Mouse (Mus musculus) testis, adult 2 months (tissue): ENCODE data around the gene Slc43a1.

Experiments
- CTCF ChIP-seq: fragments of 200-500 bp; IDR thresholded peaks from 2 replicates; pipeline ENCODE4 v1.5.1; 2012; ENCODE audit warnings: low read depth, mild to moderate bottlenecking, inconsistent platforms, low read length, moderate library complexity; ENCODE audit not compliant: control insufficient read depth, insufficient read depth, insufficient replicate concordance
- POLR2A ChIP-seq: fragments of 200-500 bp; IDR thresholded peaks from 2 replicates; pipeline ENCODE4 v1.6.1; 2012; ENCODE audit warnings: low read depth, mild to moderate bottlenecking, inconsistent platforms, low read length, moderate library complexity; ENCODE audit not compliant: control insufficient read depth

DNA sequence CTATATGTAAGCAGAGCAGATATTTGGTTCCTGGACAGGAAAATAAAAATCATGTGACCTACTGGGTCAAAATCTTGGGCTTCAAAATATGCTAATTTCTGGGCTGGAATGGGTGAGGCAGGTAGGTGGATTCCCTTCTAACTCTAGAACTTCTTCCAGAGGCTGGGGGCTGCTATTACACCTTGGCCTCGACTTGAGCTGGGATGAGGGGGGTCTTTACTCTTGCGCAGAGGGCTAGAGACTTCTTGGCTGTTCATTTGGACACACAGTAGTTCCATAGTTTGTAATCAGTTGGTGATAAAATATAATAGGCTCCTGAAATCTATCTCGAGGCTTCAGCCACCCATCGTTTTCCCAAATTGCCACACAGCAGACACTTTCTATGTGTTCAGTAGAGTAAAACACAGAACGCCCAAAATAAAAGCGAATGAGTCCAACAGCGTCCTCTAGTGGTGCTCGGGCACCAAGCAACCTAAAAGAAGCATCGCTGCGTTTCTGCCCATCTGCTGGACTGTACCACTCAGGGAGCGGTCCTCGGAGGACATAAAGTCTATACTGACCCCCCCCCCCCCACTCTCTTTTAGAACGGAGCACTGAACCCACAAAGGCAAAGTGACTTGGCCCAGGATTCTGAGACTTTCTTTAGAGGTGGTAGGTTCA lies 40.7 kb upstream of the Slc43a1 start:
- no peak for TF ChIP-seq POLR2A
- TF ChIP-seq CTCF = peak; percentile 85; the same call in 1 of the 2 replicates
